Mouse (Mus musculus) lung, adult 2 months (tissue): ENCODE results near the gene Dpp6.

Experiments
- CTCF ChIP-seq: fragments of 200-500 bp; IDR thresholded peaks from 2 replicates; pipeline ENCODE4 v1.5.1; 2011; ENCODE audit warnings: mild to moderate bottlenecking, low read length, control low read depth; ENCODE audit not compliant: insufficient read depth
- POLR2A ChIP-seq: fragments of 200-500 bp; IDR thresholded peaks from 2 replicates; pipeline ENCODE4 v1.6.1; 2011; ENCODE audit warnings: low read depth, mild to moderate bottlenecking, control low read depth, low read length, borderline replicate concordance; ENCODE audit errors: extremely low read depth

DNA sequence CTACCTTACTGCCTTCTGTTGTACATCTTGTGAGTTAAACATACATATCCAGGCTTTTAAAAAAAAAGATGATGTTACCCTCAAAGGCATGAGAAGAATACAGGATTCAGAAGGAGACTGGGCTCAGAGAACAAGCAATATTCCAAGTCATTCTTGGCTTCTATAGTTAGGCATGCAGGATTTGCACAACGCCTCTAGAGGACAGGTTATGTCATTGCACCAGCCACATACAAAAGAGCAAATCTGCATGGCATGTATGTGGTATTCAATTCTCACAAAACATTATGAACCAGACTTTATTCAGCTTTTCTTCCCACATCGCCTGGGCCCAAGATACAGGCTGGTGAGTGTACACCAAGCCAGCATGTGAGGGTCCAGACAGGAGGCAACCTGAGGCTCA, 907.5 kb downstream of the Dpp6 start:
- no peak for TF ChIP-seq CTCF
- TF ChIP-seq POLR2A, result no peak
